Mouse (Mus musculus) kidney, embryonic 14.5 days (tissue): ENCODE results near the gene Lancl2. TPM values are rescaled to one million over a fixed set of nuclear protein-coding genes. Genes with fewer than 3 reads are reported as not detected.

Source experiments
- ATAC-seq: fragments of 200-750 bp; cut with Nextera tagmentation; 2 replicates; pipeline ENCODE4 v1.8.0; 2017; ENCODE audit warnings: moderate number of reproducible peaks, mild to moderate bottlenecking, moderate TSS enrichment, moderate library complexity; ENCODE audit not compliant: low FRiP score, low TSS enrichment
- H3K27ac ChIP-seq: fragments of 300-500 bp; sonication (generic); 2 replicates; pipeline ENCODE4 v1.5.1; 2014; ENCODE audit warnings: low read depth, mild to moderate bottlenecking, low read length, moderate library complexity, mixed read lengths
- H3K27me3 ChIP-seq: fragments of 300-500 bp; sonication (generic); 2 replicates; pipeline ENCODE4 v1.6.1; 2014; ENCODE audit warnings: mild to moderate bottlenecking, low read length; ENCODE audit not compliant: control insufficient read depth, insufficient read depth
- H3K36me3 ChIP-seq: fragments of 300-500 bp; sonication (generic); 2 replicates; pipeline ENCODE4 v1.6.1; 2014; ENCODE audit warnings: low read length, mixed read lengths; ENCODE audit not compliant: control insufficient read depth, insufficient read depth
- H3K4me1 ChIP-seq: fragments of 300-500 bp; sonication (generic); 2 replicates; pipeline ENCODE4 v1.6.1; 2014; ENCODE audit warnings: low read length, mixed read lengths; ENCODE audit not compliant: control insufficient read depth, insufficient read depth
- H3K4me2 ChIP-seq: fragments of 300-500 bp; sonication (generic); replicated peaks from 2 replicates; pipeline ENCODE4 v1.6.1; 2014; ENCODE audit warnings: low read depth, mild to moderate bottlenecking, low read length
- H3K4me3 ChIP-seq: fragments of 300-500 bp; sonication (generic); 2 replicates; pipeline ENCODE4 v1.5.1; 2014; ENCODE audit warnings: mild to moderate bottlenecking, low read length
- H3K9ac ChIP-seq: fragments of 300-500 bp; sonication (generic); 2 replicates; pipeline ENCODE4 v1.6.1; 2014; ENCODE audit warnings: low read depth, mild to moderate bottlenecking, low read length, moderate library complexity
- H3K9me3 ChIP-seq: fragments of 300-500 bp; sonication (generic); 2 replicates; pipeline ENCODE4 v1.6.1; 2016; ENCODE audit warnings: low read length; ENCODE audit not compliant: control insufficient read depth
- WGBS: fragments of 180-500 bp; shearing (Covaris S2); extraction: QIAGEN DNeasy Blood & Tissue Kit; methylation state at CpG from one replicate; pipeline ENCODE4 v1.1.7; 2014; 5-methylcytosine and 5-hydroxymethylcytosine counted together
- polyA plus RNA-seq: library from polyadenylated mRNA; unstranded; fragments of >200 nt; fragmentation: Nextera tagmentation; extraction: Ambion mirVana; gene quantifications from 2 replicates; pipeline ENCODE4 v1.2.1, GENCODE M21; 2014

Lancl2 gene
- polyA plus RNA-seq, 1 experiment from 2014 or later = 37.7 TPM

GRCm38 (mm10) chr6:57784251-57784650 is 81.9 kb downstream of the Lancl2 start:
- no peak overlapping the region for H3K4me2 ChIP-seq
- H3K27me3 ChIP-seq = no peaks in the 10 kb centered on the region
- no peak overlapping the region for H3K9ac ChIP-seq
- ATAC-seq = no peak
- H3K9me3 ChIP-seq = no peaks in the 10 kb centered on the region
- no peaks in the 10 kb centered on the region for H3K4me1 ChIP-seq
- H3K27ac ChIP-seq = no peak overlapping the region
- H3K4me3 ChIP-seq = no peak overlapping the region
- 0 out of 2 replicates have a peak, but pooled peaks cover 3% of the 10 kb centered on the region for H3K36me3 ChIP-seq
- 93% methylated on average over 1 of the region's 1 CpGs for WGBS

GRCm38 (mm10) chr6:57787376-57787775 is 85.0 kb downstream of the Lancl2 start:
- WGBS = 94% methylated on average over 6 of the region's 6 CpGs
- Histone ChIP-seq H3K4me1 (no peaks in the 10 kb centered on the region), H3K4me2 (no peak overlapping the region), H3K4me3 (no peak overlapping the region), H3K27ac (no peak overlapping the region), H3K36me3 (0 out of 2 replicates have a peak, but pooled peaks cover 3% of the 10 kb centered on the region), H3K9me3 (no peaks in the 10 kb centered on the region), H3K27me3 (no peaks in the 10 kb centered on the region), H3K9ac (no peak overlapping the region)
- no peak for ATAC-seq

Other genes with a start within 250 kb of the Lancl2 start
- gene Ppm1k, start 167.1 kb upstream of the Lancl2 start, polyA plus RNA-seq = 3.4 and 5.0 TPM in 2 replicates
- 3.0 and 3.4 TPM in 2 replicates for gene Herc6, start 121.5 kb upstream of the Lancl2 start, polyA plus RNA-seq
- gene Pyurf, start 10.5 kb upstream of the Lancl2 start, polyA plus RNA-seq = 22.8 and 26.3 TPM in 2 replicates
- 17.2 and 23.5 TPM in 2 replicates for gene Vopp1, start 122.6 kb downstream of the Lancl2 start, polyA plus RNA-seq
- gene Vmn1r21, start 147.8 kb downstream of the Lancl2 start, polyA plus RNA-seq = 0.24 TPM in 1 of 2 replicates, not detected in the other
- gene Vmn1r22, start 205.5 kb downstream of the Lancl2 start, polyA plus RNA-seq = not detected in 2 replicates
- gene Vmn1r23, start 224.3 kb downstream of the Lancl2 start, polyA plus RNA-seq = not detected in 2 replicates